Mouse (Mus musculus): ENCODE data around the gene Dgkg. TPM values are rescaled to one million over a fixed set of nuclear protein-coding genes. Genes with fewer than 3 reads are reported as not detected.
A peak's percentile ranks its signal among the peaks of the same experiment; 100 is the strongest.

Dgkg gene
- polyA plus RNA-seq, 1 experiment from 2014 or later, result 1.2 TPM

GRCm38 (mm10) chr16:22589619-22590018, 67.4 kb downstream of the Dgkg start:
- Histone ChIP-seq H3K9me3 (ENCODE audit: low read length) (no peaks in the 10 kb centered on the region), H3K27me3 (replicated peaks; ENCODE audit: insufficient read depth, low read length) (no peaks in the 10 kb centered on the region), H3K4me1 (ENCODE audit: insufficient read depth, low read depth, low read length) (no peaks in the 10 kb centered on the region), H3K4me3 (ENCODE audit: low read depth, low read length) (no peak overlapping the region), H3K27ac (ENCODE audit: low read length) (no peak overlapping the region), H3K4me2 (replicated peaks; ENCODE audit: low read depth, low read length) (no peak overlapping the region), H3K36me3 (ENCODE audit: insufficient read depth, low read length) (no peaks in the 10 kb centered on the region), H3K9ac (replicated peaks; ENCODE audit: low read depth) (no peak overlapping the region)
- WGBS, result 61% methylated on average over 5 of the region's 5 CpGs
- TF ChIP-seq CTCF (IDR thresholded peaks at IDR 0.05) (no peak), EP300 (IDR thresholded peaks at IDR 0.05) (no peak)
- no peak for ATAC-seq
- DNase-seq (ENCODE audit: low spot score), result no peak

GRCm38 (mm10) chr16:22586151-22586836, 70.7 kb downstream of the Dgkg start:
- H3K9me3 ChIP-seq (ENCODE audit: low read length), result no peaks in the 10 kb centered on the region
- no peak for ATAC-seq
- no peak for DNase-seq (ENCODE audit: low spot score)
- H3K27ac ChIP-seq (ENCODE audit: low read length), result no peak overlapping the region
- TF ChIP-seq EP300 (IDR thresholded peaks at IDR 0.05), result no peak
- TF ChIP-seq CTCF (IDR thresholded peaks at IDR 0.05), result no peak
- H3K4me2 ChIP-seq (replicated peaks; ENCODE audit: low read depth, low read length), result no peak overlapping the region
- 62% methylated on average over 11 of the region's 11 CpGs for WGBS
- H3K36me3 ChIP-seq (ENCODE audit: insufficient read depth, low read length), result no peaks in the 10 kb centered on the region
- H3K4me1 ChIP-seq (ENCODE audit: insufficient read depth, low read depth, low read length), result no peaks in the 10 kb centered on the region
- H3K9ac ChIP-seq (replicated peaks; ENCODE audit: low read depth), result no peak overlapping the region
- no peaks in the 10 kb centered on the region for H3K27me3 ChIP-seq (replicated peaks; ENCODE audit: insufficient read depth, low read length)
- no peak overlapping the region for H3K4me3 ChIP-seq (ENCODE audit: low read depth, low read length)

GRCm38 (mm10) chr16:22585523-22585922, 71.5 kb downstream of the Dgkg start:
- no peaks in the 10 kb centered on the region for H3K4me1 ChIP-seq (ENCODE audit: insufficient read depth, low read depth, low read length)
- H3K4me2 ChIP-seq (replicated peaks; ENCODE audit: low read depth, low read length), result no peak overlapping the region
- no peak overlapping the region for H3K27ac ChIP-seq (ENCODE audit: low read length)
- 90% methylated on average over 3 of the region's 3 CpGs for WGBS
- no peak overlapping the region for H3K4me3 ChIP-seq (ENCODE audit: low read depth, low read length)
- H3K36me3 ChIP-seq (ENCODE audit: insufficient read depth, low read length), result no peaks in the 10 kb centered on the region
- TF ChIP-seq EP300 (IDR thresholded peaks at IDR 0.05) (no peak), CTCF (IDR thresholded peaks at IDR 0.05) (no peak)
- ATAC-seq (no peak), DNase-seq (ENCODE audit: low spot score) (no peak)
- no peaks in the 10 kb centered on the region for H3K9me3 ChIP-seq (ENCODE audit: low read length)
- no peak overlapping the region for H3K9ac ChIP-seq (replicated peaks; ENCODE audit: low read depth)
- no peaks in the 10 kb centered on the region for H3K27me3 ChIP-seq (replicated peaks; ENCODE audit: insufficient read depth, low read length)

- DNase-seq (ENCODE audit: low spot score) (no peak), ATAC-seq (no peak)
- no peaks in the 10 kb centered on the region for H3K9me3 ChIP-seq (ENCODE audit: low read length)
- H3K4me2 ChIP-seq (replicated peaks; ENCODE audit: low read depth, low read length), result no peak overlapping the region
- no peaks in the 10 kb centered on the region for H3K27me3 ChIP-seq (replicated peaks; ENCODE audit: insufficient read depth, low read length)
- H3K4me1 ChIP-seq (ENCODE audit: insufficient read depth, low read depth, low read length), result no peaks in the 10 kb centered on the region
- 55% methylated on average over 2 of the region's 2 CpGs for WGBS
- TF ChIP-seq CTCF (IDR thresholded peaks at IDR 0.05), result no peak
- no peak for TF ChIP-seq EP300 (IDR thresholded peaks at IDR 0.05)
- no peak overlapping the region for H3K9ac ChIP-seq (replicated peaks; ENCODE audit: low read depth)
- no peak overlapping the region for H3K4me3 ChIP-seq (ENCODE audit: low read depth, low read length)
- no peaks in the 10 kb centered on the region for H3K36me3 ChIP-seq (ENCODE audit: insufficient read depth, low read length)
- H3K27ac ChIP-seq (ENCODE audit: low read length), result no peak overlapping the region
Observed at GRCm38 (mm10) chr16:22583401-22583800, 73.6 kb downstream of the Dgkg start.

GRCm38 (mm10) chr16:22582173-22582929, 74.7 kb downstream of the Dgkg start:
- ATAC-seq, result no peak
- TF ChIP-seq EP300 (IDR thresholded peaks at IDR 0.05), result no peak
- H3K4me3 ChIP-seq (ENCODE audit: low read depth, low read length), result no peak overlapping the region
- H3K36me3 ChIP-seq (ENCODE audit: insufficient read depth, low read length), result no peaks in the 10 kb centered on the region
- no peak overlapping the region for H3K9ac ChIP-seq (replicated peaks; ENCODE audit: low read depth)
- H3K27me3 ChIP-seq (replicated peaks; ENCODE audit: insufficient read depth, low read length), result no peaks in the 10 kb centered on the region
- H3K4me1 ChIP-seq (ENCODE audit: insufficient read depth, low read depth, low read length), result no peaks in the 10 kb centered on the region
- peak; percentile 8 for DNase-seq (ENCODE audit: low spot score)
- H3K4me2 ChIP-seq (replicated peaks; ENCODE audit: low read depth, low read length), result peak overlapping the region; percentile 14; the same call in 1 of the 2 replicates
- H3K9me3 ChIP-seq (ENCODE audit: low read length), result no peaks in the 10 kb centered on the region
- no peak overlapping the region for H3K27ac ChIP-seq (ENCODE audit: low read length)
- 38% methylated on average over 11 of the region's 11 CpGs for WGBS

GRCm38 (mm10) chr16:22580103-22580502, 76.9 kb downstream of the Dgkg start:
- WGBS, result 41% methylated on average over 5 of the region's 5 CpGs

More at GRCm38 (mm10) chr16:22580103-22580502, 76.9 kb downstream of the Dgkg start:
- no peaks in the 10 kb centered on the region for H3K36me3 ChIP-seq (ENCODE audit: insufficient read depth, low read length)
- peak; percentile 57 for TF ChIP-seq CTCF (IDR thresholded peaks at IDR 0.05)
- TF ChIP-seq EP300 (IDR thresholded peaks at IDR 0.05), result no peak
- H3K4me2 ChIP-seq (replicated peaks; ENCODE audit: low read depth, low read length), result no peak overlapping the region
- H3K9ac ChIP-seq (replicated peaks; ENCODE audit: low read depth), result no peak overlapping the region
- ATAC-seq (no peak), DNase-seq (ENCODE audit: low spot score) (peak; percentile 46)
- H3K27ac ChIP-seq (ENCODE audit: low read length), result no peak overlapping the region
- H3K27me3 ChIP-seq (replicated peaks; ENCODE audit: insufficient read depth, low read length), result no peaks in the 10 kb centered on the region
- H3K4me3 ChIP-seq (ENCODE audit: low read depth, low read length), result no peak overlapping the region
- H3K4me1 ChIP-seq (ENCODE audit: insufficient read depth, low read depth, low read length), result no peaks in the 10 kb centered on the region
- H3K9me3 ChIP-seq (ENCODE audit: low read length), result no peaks in the 10 kb centered on the region
